In the genomic region with DNA sequence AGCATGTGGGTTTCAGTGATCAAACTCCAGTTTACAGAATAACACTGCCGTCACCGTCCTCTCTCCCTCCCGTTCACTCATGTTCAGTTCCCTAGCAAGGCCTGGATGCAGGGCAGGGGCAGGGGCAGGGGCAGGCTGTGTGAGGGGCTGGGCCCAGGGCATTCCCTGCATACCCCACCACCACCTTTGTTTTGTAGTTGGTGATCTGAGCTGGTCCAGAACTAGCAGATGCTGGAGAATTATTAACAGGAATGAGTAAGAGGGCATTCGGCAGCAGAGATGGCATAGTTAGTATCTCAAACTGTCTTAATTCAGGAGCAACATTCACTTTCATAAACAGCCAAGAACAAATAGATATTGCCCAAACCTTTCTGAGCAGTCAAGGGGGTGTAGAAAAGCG, we compare ENCODE assay signal across 31 mouse cellular contexts. TPM values are rescaled to one million over a fixed set of nuclear protein-coding genes. Genes with fewer than 3 reads are reported as not detected.
A peak's percentile ranks its signal among the peaks of the same experiment; 100 is the strongest.
DNase-seq lines count a peak whose midpoint lies in the region; ATAC-seq and TF ChIP-seq lines count a peak whose summit lies in the region.
"Had no signal": no experiment of that assay in that cellular context is flagged by ENCODE, and none has a peak within 500 bp of the region (broad histone marks: within the 10 kb centered on the region; RNA-seq: fewer than 3 reads in every experiment).

No protein-coding gene starts in this region.

- no peaks in the 10 kb centered on the region for H3K27me3 ChIP-seq in liver, adult 2 months (ENCODE audit: control insufficient read depth, insufficient read depth, low read length)
- no peaks in the 10 kb centered on the region; the same call in 1 of the 2 replicates for H3K27me3 ChIP-seq in liver, embryonic 12.5 days (replicated peaks)
- no peaks in the 10 kb centered on the region for H3K27me3 ChIP-seq in limb, embryonic 10.5 days (ENCODE audit: low read depth, poor library complexity, severe bottlenecking)
- H3K27me3 ChIP-seq: CH12.LX; embryonic facial prominence, embryonic 13.5 days; forebrain, embryonic 12.5 days; forebrain, embryonic 15.5 days; heart, embryonic 13.5 days; hindbrain, embryonic 12.5 days; hindbrain, embryonic 15.5 days had no signal

- peaks cover 29% of the 10 kb centered on the region; the same call in 1 of the 2 replicates for H3K79me2 ChIP-seq in liver, adult 2 months (ENCODE audit: control insufficient read depth, insufficient read depth, low read length)

- peak; percentile 59 for DNase-seq in kidney, adult 9 months
- no peak for DNase-seq in kidney, adult 8-10 months
- DNase-seq in liver, adult 2 months (ENCODE audit: extremely low read depth, low read depth, low spot score): peak; percentile 69
- peak; percentile 67 for DNase-seq in kidney, postnatal 14 days
- DNase-seq in limb, embryonic 10.5 days (ENCODE audit: low spot score): no peak
- no peak for DNase-seq in spleen, postnatal 10 days (ENCODE audit: low spot score in 2 of 2)
- DNase-seq: adrenal gland, adult 2 months; adrenal gland, postnatal 14 days; B cell, adult 2 months; cerebellum, adult 11 months; cerebellum, adult 2 months; cerebellum, postnatal 10 days; cerebellum, postnatal 36 days; embryo, embryonic 11 days; gastrocnemius, postnatal 36 days; heart, adult 2 months; heart, postnatal 14 days; heart, postnatal 4 days had no signal

- no peak for TF ChIP-seq POLR2A in liver, adult 2 months (IDR thresholded peaks at IDR 0.05; ENCODE audit: extremely low read depth, insufficient read depth, low read length)

- TF ChIP-seq CTCF in liver, adult 2 months (IDR thresholded peaks at IDR 0.05; ENCODE audit: low read depth, low read length): no peak

- no peak for ATAC-seq in liver, embryonic 12.5 days
- no peak for ATAC-seq in monocyte, adult 5-6 weeks (replicated peaks; ENCODE audit: insufficient number of reproducible peaks, low FRiP score, low TSS enrichment, poor library complexity, severe bottlenecking)
- ATAC-seq: forebrain, embryonic 15.5 days had no signal

- no peak overlapping the region for H3K4me2 ChIP-seq in liver, embryonic 12.5 days
- H3K4me2 ChIP-seq: embryonic facial prominence, embryonic 13.5 days; forebrain, embryonic 12.5 days; forebrain, embryonic 15.5 days; heart, embryonic 13.5 days; hindbrain, embryonic 12.5 days; hindbrain, embryonic 15.5 days had no signal

- H3K9ac ChIP-seq in liver, adult 2 months (ENCODE audit: low read depth, low read length): no peak overlapping the region; the same call in 1 of the 2 replicates
- no peak overlapping the region for H3K9ac ChIP-seq in liver, embryonic 12.5 days
- H3K9ac ChIP-seq: embryonic facial prominence, embryonic 13.5 days; forebrain, embryonic 12.5 days; forebrain, embryonic 15.5 days; heart, embryonic 13.5 days; hindbrain, embryonic 12.5 days; hindbrain, embryonic 15.5 days had no signal

- H3K4me1 ChIP-seq in liver, adult 2 months (ENCODE audit: control insufficient read depth, insufficient read depth, low read length): peaks cover 34% of the 10 kb centered on the region
- peaks cover 16% of the 10 kb centered on the region; the same call in 1 of the 2 replicates for H3K4me1 ChIP-seq in liver, embryonic 12.5 days
- H3K4me1 ChIP-seq in limb, embryonic 10.5 days: peaks cover 55% of the 10 kb centered on the region
- H3K4me1 ChIP-seq: forebrain, embryonic 12.5 days; forebrain, embryonic 15.5 days; hindbrain, embryonic 12.5 days; hindbrain, embryonic 15.5 days had no signal

- peak overlapping the region; percentile 48; the same call in 1 of the 2 replicates for H3K27ac ChIP-seq in liver, adult 2 months (replicated peaks; ENCODE audit: insufficient read depth, low read depth, low read length)
- no peak overlapping the region for H3K27ac ChIP-seq in liver, embryonic 12.5 days
- peak overlapping the region; percentile 27; the same call in 1 of the 2 replicates for H3K27ac ChIP-seq in limb, embryonic 10.5 days
- H3K27ac ChIP-seq: embryonic facial prominence, embryonic 10.5 days; embryonic facial prominence, embryonic 13.5 days; forebrain, embryonic 12.5 days; forebrain, embryonic 15.5 days; heart, adult 2 months; heart, embryonic 10.5 days; heart, embryonic 13.5 days; hindbrain, embryonic 12.5 days; hindbrain, embryonic 15.5 days had no signal

- WGBS in liver, adult 2 months: 28% methylated on average over 5 of the region's 5 CpGs
- 84% methylated on average over 5 of the region's 5 CpGs for WGBS in liver, embryonic 12.5 days (ENCODE audit: insufficient replicate concordance)
- 93% methylated on average over 5 of the region's 5 CpGs for WGBS in limb, embryonic 10.5 days

- no peaks in the 10 kb centered on the region for H3K36me3 ChIP-seq in liver, adult 2 months (ENCODE audit: control insufficient read depth, insufficient read depth, low read length)
- H3K36me3 ChIP-seq in liver, embryonic 12.5 days: no peaks in the 10 kb centered on the region
- peaks cover 7% of the 10 kb centered on the region for H3K36me3 ChIP-seq in limb, embryonic 10.5 days
- H3K36me3 ChIP-seq: G1E had no signal

- H3K4me3 ChIP-seq in liver, adult 2 months (ENCODE audit: insufficient read depth, low read depth, low read length): no peak overlapping the region
- H3K4me3 ChIP-seq in liver, embryonic 12.5 days: no peak overlapping the region
- H3K4me3 ChIP-seq in limb, embryonic 10.5 days: no peak overlapping the region
- H3K4me3 ChIP-seq: embryonic facial prominence, embryonic 10.5 days; embryonic facial prominence, embryonic 13.5 days; erythroblast, embryonic 14.5 days; forebrain, embryonic 12.5 days; forebrain, embryonic 15.5 days; heart, adult 2 months; heart, embryonic 10.5 days; heart, embryonic 13.5 days; hindbrain, embryonic 12.5 days; hindbrain, embryonic 15.5 days had no signal

- no peaks in the 10 kb centered on the region for H3K9me3 ChIP-seq in liver, embryonic 12.5 days (replicated peaks)
- no peaks in the 10 kb centered on the region for H3K9me3 ChIP-seq in limb, embryonic 10.5 days (replicated peaks)
- H3K9me3 ChIP-seq: embryonic facial prominence, embryonic 10.5 days; embryonic facial prominence, embryonic 13.5 days; forebrain, embryonic 12.5 days; forebrain, embryonic 15.5 days; G1E; heart, embryonic 10.5 days; heart, embryonic 13.5 days; hindbrain, embryonic 12.5 days; hindbrain, embryonic 15.5 days had no signal

RNA-seq across cellular contexts. Expression of gene Trappc10, which starts 47.9 kb away (rescaled TPM):
- total RNA-seq in liver, adult 2 months (2014; rRNA removed): 10.3 and 11.1 TPM in 2 replicates
- 16.5 and 19.8 TPM in 2 replicates for polyA plus RNA-seq in liver, adult 2 months (2012; rRNA removed)
- polyA plus RNA-seq in liver, embryonic 12.5 days (2016; fragmentation: Nextera tagmentation; extraction: Ambion mirVana): 21.9 and 24.5 TPM in 2 replicates
- polyA plus RNA-seq in limb, embryonic 10.5 days (2016; fragmentation: Nextera tagmentation; extraction: Ambion mirVana): 10.3 and 13.1 TPM in 2 replicates
- 30.4 to 42.5 TPM (median 37.6 TPM) in 3 replicates for total RNA-seq in monocyte, adult 5-6 weeks (2017)

RNA-seq across cellular contexts. Expression of gene Agpat3, which starts 59.9 kb away (rescaled TPM):
- total RNA-seq in liver, adult 2 months (2014; rRNA removed): 132 and 161 TPM in 2 replicates
- polyA plus RNA-seq in liver, adult 2 months (2012; rRNA removed): 351 and 387 TPM in 2 replicates
- polyA plus RNA-seq in liver, embryonic 12.5 days (2016; fragmentation: Nextera tagmentation; extraction: Ambion mirVana): 25.3 and 25.7 TPM in 2 replicates
- 38.7 and 38.8 TPM in 2 replicates for polyA plus RNA-seq in limb, embryonic 10.5 days (2016; fragmentation: Nextera tagmentation; extraction: Ambion mirVana)
- 40.0 to 87.7 TPM (median 46.4 TPM) in 3 replicates for total RNA-seq in monocyte, adult 5-6 weeks (2017)

Comparison
In these comparisons a context has a peak if more than half of its experiments do, and no peak if none do; other contexts are left out.
1. DNase-seq: peak in kidney, adult 9 months (single experiment), liver, adult 2 months (single experiment) and kidney, postnatal 14 days (single experiment); none in kidney, adult 8-10 months (0 of 2), limb, embryonic 10.5 days (single experiment) and spleen, postnatal 10 days (0 of 2).